Mouse (Mus musculus) small intestine, adult 2 months (tissue): ENCODE data around the gene Nos1.

ENCODE experiments used
- CTCF ChIP-seq: fragments of 200-500 bp; IDR thresholded peaks from 2 replicates; pipeline ENCODE4 v1.5.1; 2012; ENCODE audit warnings: low read depth, mild to moderate bottlenecking, control low read depth, inconsistent platforms, low read length, moderate library complexity, mixed read lengths; ENCODE audit not compliant: insufficient replicate concordance, insufficient read length; ENCODE audit errors: extremely low read depth
- POLR2A ChIP-seq: fragments of 200-500 bp; IDR thresholded peaks from 2 replicates; pipeline ENCODE4 v1.6.1; 2012; ENCODE audit warnings: low read depth, mild to moderate bottlenecking, control low read depth, inconsistent platforms, low read length, moderate library complexity

DNA sequence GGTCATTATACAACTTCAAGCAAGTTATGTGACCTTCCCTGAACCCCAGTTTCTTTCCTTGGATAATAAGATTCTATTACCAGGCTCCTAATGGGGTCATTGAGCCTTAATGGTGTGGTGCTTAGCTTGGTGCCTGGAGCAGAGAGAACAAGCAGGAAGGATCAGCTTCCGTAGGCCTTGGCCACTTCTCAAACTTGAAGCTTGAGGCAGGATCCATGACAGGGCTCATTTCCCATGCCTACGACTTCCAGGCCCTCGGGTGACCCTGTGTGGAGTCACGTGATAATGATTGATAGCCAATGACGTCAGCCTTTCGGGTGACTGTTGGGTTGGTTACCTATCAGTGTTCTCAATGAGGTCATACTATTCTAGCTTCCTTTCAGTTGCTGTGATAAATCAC, 46.5 kb downstream of the Nos1 start:
- TF ChIP-seq CTCF (no peak), POLR2A (no peak)
